Mouse (Mus musculus): Measurements from ENCODE around the gene Itgb1bp1.

- TF ChIP-seq EP300 (IDR thresholded peaks at IDR 0.05; ENCODE audit: low read depth) (no peak), CTCF (IDR thresholded peaks at IDR 0.05; ENCODE audit: low read depth) (no peak)
Observed at GRCm38 (mm10) chr12:21201485-21202269, 84.4 kb downstream of the Itgb1bp1 start.

Measured in heart, postnatal 0 days (tissue).